Mouse (Mus musculus) heart, postnatal 0 days (tissue): Measurements from ENCODE around the gene Scd4. TPM values are rescaled to one million over a fixed set of nuclear protein-coding genes. Genes with fewer than 3 reads are reported as not detected.
A peak's percentile ranks its signal among the peaks of the same experiment; 100 is the strongest.

ENCODE experiments used
- ATAC-seq: fragments of 200-750 bp; cut with Nextera tagmentation; 2 replicates; pipeline ENCODE4 v1.8.0; 2017; ENCODE audit warnings: low read depth, moderate number of reproducible peaks, moderate library complexity; ENCODE audit not compliant: insufficient read depth
- DNase-seq: peaks from one replicate; pipeline ENCODE4 v3.0.0-alpha.2; 2016; ENCODE audit warnings: low spot score
- H3K27ac ChIP-seq: fragments of 300-500 bp; sonication (generic); 2 replicates; pipeline ENCODE4 v1.5.1; 2014; ENCODE audit warnings: low read depth, mild to moderate bottlenecking
- H3K27me3 ChIP-seq: fragments of 300-500 bp; sonication (generic); 2 replicates; pipeline ENCODE4 v1.6.1; 2014; ENCODE audit warnings: low read length, mixed read lengths; ENCODE audit not compliant: control insufficient read depth, insufficient read depth
- H3K36me3 ChIP-seq: fragments of 300-500 bp; sonication (generic); replicated peaks from 2 replicates; pipeline ENCODE4 v1.6.1; 2014; ENCODE audit warnings: low read length, mixed read lengths; ENCODE audit not compliant: control insufficient read depth, insufficient read depth
- H3K4me1 ChIP-seq: fragments of 300-500 bp; sonication (generic); 2 replicates; pipeline ENCODE4 v1.6.1; 2014; ENCODE audit warnings: antibody characterized with exemption; ENCODE audit not compliant: control insufficient read depth, insufficient read depth
- H3K4me2 ChIP-seq: fragments of 300-500 bp; sonication (generic); 2 replicates; pipeline ENCODE4 v1.6.1; 2014; ENCODE audit warnings: low read depth, mild to moderate bottlenecking, low read length, moderate library complexity
- H3K4me3 ChIP-seq: fragments of 300-500 bp; sonication (generic); 2 replicates; pipeline ENCODE4 v1.5.1; 2014; ENCODE audit warnings: low read depth, low read length
- H3K9ac ChIP-seq: fragments of 300-500 bp; sonication (generic); replicated peaks from 2 replicates; pipeline ENCODE4 v1.6.1; 2014; ENCODE audit warnings: low read depth, low read length, mixed read lengths
- H3K9me3 ChIP-seq: fragments of 300-500 bp; sonication (generic); replicated peaks from 2 replicates; pipeline ENCODE4 v1.6.1; 2016; ENCODE audit warnings: low read length; ENCODE audit not compliant: control insufficient read depth
- CTCF ChIP-seq: IDR thresholded peaks from 2 replicates; pipeline ENCODE4 v1.5.1; 2016; ENCODE audit warnings: antibody characterized with exemption, control low read depth, low read depth
- EP300 ChIP-seq: IDR thresholded peaks from 2 replicates; pipeline ENCODE4 v1.6.1; 2016; ENCODE audit warnings: antibody characterized with exemption, low read depth
- WGBS: fragments of 180-500 bp; shearing (Covaris S2); extraction: QIAGEN DNeasy Blood & Tissue Kit; methylation state at CpG from one replicate; pipeline ENCODE4 v1.1.7; 2014; 5-methylcytosine and 5-hydroxymethylcytosine counted together
- polyA plus RNA-seq: library from polyadenylated mRNA; unstranded; fragments of >200 nt; fragmentation: Nextera tagmentation; extraction: Ambion mirVana; gene quantifications from 2 replicates; pipeline ENCODE4 v1.2.1, GENCODE M21; 2015
- total RNA-seq: library from RNA; depleted of rRNA; stranded (reverse); fragments of >200 nt; gene quantifications from 2 replicates; pipeline ENCODE4 v1.2.3, GENCODE M21; 2014; ENCODE audit warnings: low replicate concordance

Scd4 gene
- total and polyA plus RNA-seq, 2 experiments from 2014 or later = 37.4 to 38.2 TPM

DNA sequence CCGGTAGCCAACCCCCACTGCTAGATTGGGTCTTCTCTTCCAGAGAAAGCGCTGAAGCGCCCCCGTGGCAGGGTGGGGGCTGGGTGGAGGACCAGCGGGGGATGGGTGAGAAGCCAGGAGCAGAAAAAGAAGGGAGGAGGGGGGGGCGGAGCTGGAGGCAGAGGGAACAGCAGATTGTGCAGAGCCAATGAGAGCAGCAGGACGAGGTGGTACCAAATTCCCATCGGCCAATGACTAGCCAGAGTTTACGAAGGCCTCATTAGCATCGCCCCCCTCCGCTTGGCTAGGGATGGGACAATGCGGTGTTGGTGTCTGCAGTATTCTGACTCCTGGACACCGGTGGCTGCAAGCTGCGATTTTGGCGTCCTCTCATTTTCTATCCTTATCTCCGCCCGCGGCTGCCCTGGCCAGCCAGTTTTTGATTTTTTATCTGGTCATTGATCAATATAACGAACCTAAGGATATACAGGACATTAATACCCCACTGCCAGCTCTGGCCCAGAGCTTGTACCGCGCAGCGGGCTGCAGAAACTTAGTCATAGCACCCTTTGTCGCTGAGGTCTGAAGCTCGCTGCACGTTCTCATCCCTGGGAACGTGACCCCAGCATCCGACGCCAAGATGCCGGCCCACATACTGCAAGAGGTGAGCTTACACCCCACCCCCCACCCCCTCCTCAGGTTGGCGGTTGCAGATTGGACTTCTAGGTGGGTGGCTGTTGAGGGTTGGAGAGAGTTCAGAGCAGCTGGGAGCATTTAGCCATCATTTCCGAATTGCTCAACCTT, 38.9 kb upstream of the Scd4 start:
- TF ChIP-seq EP300 = 0 out of 2 replicates have a peak, but pooled peaks have one; percentile 76
- TF ChIP-seq CTCF = no peak; the same call in 1 of the 2 replicates
- H3K4me1 ChIP-seq = peaks cover 58% of the 10 kb centered on the region
- peak overlapping the region; percentile 87 for H3K27ac ChIP-seq
- no peaks in the 10 kb centered on the region for H3K27me3 ChIP-seq
- H3K36me3 ChIP-seq = peaks cover 13% of the 10 kb centered on the region
- H3K4me2 ChIP-seq = peak overlapping the region; percentile 91
- WGBS = under 1% methylated on average over 30 of the region's 31 CpGs
- no peaks in the 10 kb centered on the region for H3K9me3 ChIP-seq
- DNase-seq = peak; percentile 99
- H3K9ac ChIP-seq = peak overlapping the region; percentile 68
- peak overlapping the region; percentile 79 for H3K4me3 ChIP-seq
- peak; percentile 93 for ATAC-seq

DNA sequence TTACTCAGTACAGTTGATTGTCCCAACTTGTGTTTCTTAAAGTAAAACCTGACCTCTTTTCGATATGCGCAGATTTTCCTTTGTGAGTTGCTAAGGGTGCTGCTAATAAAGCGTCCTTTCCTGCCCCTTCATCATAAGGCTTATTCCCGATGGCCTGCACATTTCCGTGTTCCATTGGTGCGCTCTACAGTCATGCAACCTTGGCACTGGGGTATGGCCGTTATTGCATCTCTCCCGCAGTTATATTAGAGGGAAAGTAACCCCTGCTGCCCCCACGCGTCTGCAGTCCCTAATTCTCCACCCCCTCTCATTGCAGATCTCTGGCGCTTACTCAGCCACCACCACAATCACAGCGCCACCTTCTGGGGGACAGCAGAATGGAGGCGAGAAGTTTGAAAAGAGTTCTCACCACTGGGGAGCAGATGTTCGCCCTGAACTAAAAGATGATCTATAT, 38.3 kb upstream of the Scd4 start:
- WGBS = 0% methylated on average over 14 of the region's 14 CpGs

DNA sequence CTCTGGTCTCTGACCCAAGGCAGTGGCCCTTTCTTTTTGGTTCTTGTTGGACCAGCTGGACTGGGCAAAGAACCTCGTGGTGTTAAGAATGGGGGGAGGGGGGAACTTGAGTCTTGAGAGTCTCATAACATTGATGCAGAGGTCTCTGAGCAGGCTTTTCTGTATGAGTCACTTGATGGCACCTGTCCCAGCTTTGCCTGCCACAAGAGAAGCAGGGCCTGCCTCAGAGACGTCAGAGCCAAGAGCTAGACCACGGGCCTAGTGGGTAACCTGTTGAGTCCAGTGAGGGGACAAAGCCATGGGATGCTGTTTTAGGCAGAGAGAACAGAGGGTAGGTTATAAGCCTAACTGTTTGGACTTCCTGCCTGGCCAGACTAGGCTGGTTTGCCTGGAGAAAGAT, 37.6 kb upstream of the Scd4 start:
- Histone ChIP-seq H3K4me2 (peak overlapping the region; percentile 91), H3K27ac (peak overlapping the region; percentile 87), H3K9ac (peak overlapping the region; percentile 53), H3K4me1 (peaks cover 61% of the 10 kb centered on the region), H3K36me3 (peaks cover 22% of the 10 kb centered on the region), H3K27me3 (no peaks in the 10 kb centered on the region), H3K4me3 (peak overlapping the region; percentile 79), H3K9me3 (no peaks in the 10 kb centered on the region)
- WGBS = 3% methylated on average over 3 of the region's 3 CpGs
- TF ChIP-seq EP300 (no peak), CTCF (no peak)
- no peak for ATAC-seq
- DNase-seq = no peak

More for the DNA sequence above, 38.3 kb upstream of the Scd4 start:
- H3K4me1 ChIP-seq = peaks cover 61% of the 10 kb centered on the region
- DNase-seq (peak; percentile 95), ATAC-seq (peak; percentile 50)
- H3K4me2 ChIP-seq = peak overlapping the region; percentile 91
- H3K9ac ChIP-seq = peak overlapping the region; percentile 68
- no peaks in the 10 kb centered on the region for H3K9me3 ChIP-seq
- H3K27me3 ChIP-seq = no peaks in the 10 kb centered on the region
- H3K4me3 ChIP-seq = peak overlapping the region; percentile 79
- peaks cover 17% of the 10 kb centered on the region for H3K36me3 ChIP-seq
- peak overlapping the region; percentile 87 for H3K27ac ChIP-seq
- TF ChIP-seq CTCF = peak; percentile 99
- peak; percentile 14; the same call in 1 of the 2 replicates for TF ChIP-seq EP300

DNA sequence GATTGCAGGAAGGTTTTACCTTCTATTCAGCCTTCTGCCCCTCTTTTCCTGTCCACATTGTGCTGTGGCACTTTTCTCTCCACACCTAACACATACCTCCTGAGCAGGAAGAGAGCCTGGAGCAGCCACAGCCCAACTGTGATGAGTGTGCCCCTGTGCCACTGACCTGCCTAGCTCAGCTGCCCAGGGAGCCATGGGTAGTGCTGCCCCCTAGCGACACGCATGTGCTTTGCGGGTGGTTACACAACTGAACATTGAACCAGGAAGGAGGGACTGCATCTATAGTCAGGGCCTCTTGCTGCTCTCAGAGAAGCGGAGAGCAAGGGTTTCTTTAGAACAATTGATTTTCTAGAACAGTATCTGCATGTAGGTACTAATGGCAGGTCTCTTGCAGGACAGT, 37.2 kb upstream of the Scd4 start:
- H3K9me3 ChIP-seq = no peaks in the 10 kb centered on the region
- 8% methylated on average over 4 of the region's 4 CpGs for WGBS
- peak overlapping the region; percentile 87; the same call in 1 of the 2 replicates for H3K27ac ChIP-seq
- DNase-seq = peak; percentile 79
- TF ChIP-seq CTCF = peak; percentile 99
- no peak for TF ChIP-seq EP300
- peak overlapping the region; percentile 79 for H3K4me3 ChIP-seq
- peak; percentile 25 for ATAC-seq
- peak overlapping the region; percentile 91 for H3K4me2 ChIP-seq
- H3K27me3 ChIP-seq = no peaks in the 10 kb centered on the region
- peaks cover 61% of the 10 kb centered on the region for H3K4me1 ChIP-seq
- H3K36me3 ChIP-seq = peaks cover 27% of the 10 kb centered on the region
- H3K9ac ChIP-seq = peak overlapping the region; percentile 53; the same call in 1 of the 2 replicates

- H3K9me3 ChIP-seq = no peaks in the 10 kb centered on the region
- H3K27ac ChIP-seq = no peak overlapping the region
- no peak for DNase-seq
- H3K4me1 ChIP-seq = peaks cover 61% of the 10 kb centered on the region
- 39% methylated on average over 7 of the region's 7 CpGs for WGBS
- no peak for ATAC-seq
- peak overlapping the region; percentile 47; the same call in 1 of the 2 replicates for H3K9ac ChIP-seq
- H3K27me3 ChIP-seq = no peaks in the 10 kb centered on the region
- no peak for TF ChIP-seq CTCF
- no peak for TF ChIP-seq EP300
- H3K36me3 ChIP-seq = peaks cover 31% of the 10 kb centered on the region
- H3K4me2 ChIP-seq = peak overlapping the region; percentile 91
- peak overlapping the region; percentile 79 for H3K4me3 ChIP-seq
These were observed 36.7 kb upstream of the Scd4 start for GRCm38 (mm10) chr19:44296186-44296585.
